Comparison of ENCODE assay signal across 7 mouse cellular contexts in the genomic region with DNA sequence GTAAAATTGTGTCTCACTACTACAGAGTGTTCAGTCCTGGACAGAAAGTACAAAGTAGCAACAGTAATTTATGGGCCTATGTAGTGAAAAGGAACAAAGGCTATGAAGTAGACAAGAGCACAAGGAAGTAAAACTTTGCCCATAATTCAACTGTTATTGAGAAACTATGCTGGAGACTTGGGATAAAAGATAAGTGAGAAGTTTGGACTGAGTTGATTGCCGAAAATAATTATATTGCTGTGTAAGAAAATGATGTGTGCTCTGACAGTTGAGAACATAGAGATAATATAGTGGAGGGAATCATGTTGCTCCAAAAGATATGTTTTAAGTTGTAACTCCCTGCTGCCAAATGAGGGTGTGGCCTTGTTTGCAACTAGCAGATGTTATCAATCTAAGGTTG. TPM values are rescaled to one million over a fixed set of nuclear protein-coding genes. Genes with fewer than 3 reads are reported as not detected.
DNase-seq lines count a peak whose midpoint lies in the region; ATAC-seq and TF ChIP-seq lines count a peak whose summit lies in the region.

No protein-coding gene starts in this region.

- no peak for TF ChIP-seq EP300 in stomach, postnatal 0 days (optimal IDR thresholded peaks at IDR 0.05)

- H3K36me3 ChIP-seq in megakaryocyte, embryonic 14.5 days (replicated peaks; ENCODE audit: low read length), result peaks cover 35% of the 10 kb centered on the region
- H3K36me3 ChIP-seq in forebrain, embryonic 10.5 days (replicated peaks), result no peaks in the 10 kb centered on the region
- no peaks in the 10 kb centered on the region for H3K36me3 ChIP-seq in liver, embryonic 11.5 days (ENCODE audit: control insufficient read depth, insufficient read depth, low read length)
- no peaks in the 10 kb centered on the region for H3K36me3 ChIP-seq in stomach, postnatal 0 days (ENCODE audit: control insufficient read depth, insufficient read depth, low read length)

- peak overlapping the region; percentile 78 for H3K4me2 ChIP-seq in liver, embryonic 11.5 days
- H3K4me2 ChIP-seq in stomach, postnatal 0 days (replicated peaks; ENCODE audit: low read depth), result peak overlapping the region; percentile 65

- WGBS in forebrain, embryonic 10.5 days, result 90% methylated on average over 1 of the region's 1 CpGs
- 57% methylated on average over 1 of the region's 1 CpGs for WGBS in liver, embryonic 11.5 days
- WGBS in stomach, postnatal 0 days, result 51% methylated on average over 1 of the region's 1 CpGs

- DNase-seq in forebrain, embryonic 10.5 days (ENCODE audit: extremely low spot score, low spot score), result no peak
- DNase-seq in liver, embryonic 11.5 days (ENCODE audit: low spot score), result no peak
- DNase-seq in stomach, postnatal 0 days (ENCODE audit: low spot score), result no peak
- no peak for DNase-seq in urinary bladder, postnatal 25 days (ENCODE audit: low spot score)
- DNase-seq in adrenal gland, postnatal 4 days (ENCODE audit: low spot score in 2 of 2), result no peak

- no peak for ATAC-seq in megakaryocyte, adult 5-6 weeks (ENCODE audit: poor library complexity, severe bottlenecking)
- ATAC-seq in liver, embryonic 11.5 days (replicated peaks; ENCODE audit: low FRiP score), result no peak
- no peak for ATAC-seq in stomach, postnatal 0 days (ENCODE audit: low FRiP score, low TSS enrichment)

- no peaks in the 10 kb centered on the region for H3K9me3 ChIP-seq in megakaryocyte, embryonic 14.5 days
- H3K9me3 ChIP-seq in forebrain, embryonic 10.5 days, result no peaks in the 10 kb centered on the region
- no peaks in the 10 kb centered on the region for H3K9me3 ChIP-seq in liver, embryonic 11.5 days (ENCODE audit: control insufficient read depth, low read length)
- no peaks in the 10 kb centered on the region for H3K9me3 ChIP-seq in stomach, postnatal 0 days (ENCODE audit: control insufficient read depth, low read length)

- H3K9ac ChIP-seq in liver, embryonic 11.5 days (ENCODE audit: low read depth, low read length), result peak overlapping the region; percentile 98
- peak overlapping the region; percentile 97; the same call in 1 of the 2 replicates for H3K9ac ChIP-seq in stomach, postnatal 0 days (ENCODE audit: low read length)

- H3K4me3 ChIP-seq in megakaryocyte, embryonic 14.5 days (replicated peaks), result peak overlapping the region; percentile 95
- peak overlapping the region; percentile 84 for H3K4me3 ChIP-seq in forebrain, embryonic 10.5 days
- H3K4me3 ChIP-seq in liver, embryonic 11.5 days (ENCODE audit: low read depth, low read length), result peak overlapping the region; percentile 90
- H3K4me3 ChIP-seq in stomach, postnatal 0 days (ENCODE audit: low read depth, low read length), result peak overlapping the region; percentile 96

- H3K27me3 ChIP-seq in megakaryocyte, embryonic 14.5 days (replicated peaks), result no peaks in the 10 kb centered on the region
- no peaks in the 10 kb centered on the region for H3K27me3 ChIP-seq in forebrain, embryonic 10.5 days (ENCODE audit: poor library complexity, severe bottlenecking)
- no peaks in the 10 kb centered on the region for H3K27me3 ChIP-seq in liver, embryonic 11.5 days (replicated peaks; ENCODE audit: control insufficient read depth, insufficient read depth, low read length)
- no peaks in the 10 kb centered on the region for H3K27me3 ChIP-seq in stomach, postnatal 0 days (ENCODE audit: control insufficient read depth, insufficient read depth, low read length)

- peaks cover 55% of the 10 kb centered on the region for H3K4me1 ChIP-seq in megakaryocyte, embryonic 14.5 days
- peaks cover 21% of the 10 kb centered on the region for H3K4me1 ChIP-seq in forebrain, embryonic 10.5 days
- peaks cover 25% of the 10 kb centered on the region for H3K4me1 ChIP-seq in liver, embryonic 11.5 days (replicated peaks; ENCODE audit: control insufficient read depth, insufficient read depth, low read length)
- H3K4me1 ChIP-seq in stomach, postnatal 0 days (replicated peaks; ENCODE audit: control insufficient read depth, insufficient read depth), result no peaks in the 10 kb centered on the region; the same call in 1 of the 2 replicates

- no peak for TF ChIP-seq CTCF in stomach, postnatal 0 days (IDR thresholded peaks at IDR 0.05; ENCODE audit: low read depth)

- peak overlapping the region; percentile 96 for H3K27ac ChIP-seq in forebrain, embryonic 10.5 days
- peak overlapping the region; percentile 85 for H3K27ac ChIP-seq in liver, embryonic 11.5 days (ENCODE audit: low read depth, low read length)
- H3K27ac ChIP-seq in stomach, postnatal 0 days (replicated peaks), result peak overlapping the region; percentile 97; the same call in 1 of the 2 replicates

RNA-seq across cellular contexts. Expression of a gene that starts 1.2 kb away (rescaled TPM):
- polyA plus RNA-seq in megakaryocyte, embryonic 14.5 days (2012; ENCODE audit: insufficient read depth, low replicate concordance), result 4.6 TPM in 1 of 2 replicates, not detected in the other
- 67.5 and 69.0 TPM in 2 replicates for total RNA-seq in megakaryocyte, adult 5-6 weeks (2015)
- total RNA-seq in megakaryocyte, adult 5-6 weeks (2017), result 105 and 107 TPM in 2 replicates
- polyA plus RNA-seq in forebrain, embryonic 10.5 days (2016; fragmentation: Nextera tagmentation; extraction: Ambion mirVana), result 55.1 and 56.8 TPM in 2 replicates
- polyA plus RNA-seq in liver, embryonic 11.5 days (2014; fragmentation: Nextera tagmentation; extraction: Ambion mirVana), result 70.8 and 79.0 TPM in 2 replicates
- polyA plus RNA-seq in stomach, postnatal 0 days (2015; fragmentation: Nextera tagmentation; extraction: Ambion mirVana), result 87.9 and 89.5 TPM in 2 replicates
- total RNA-seq in adrenal gland, postnatal 4 days (2021), result 10 to 100 TPM; 96.3 to 98.2 TPM

Comparison
In these comparisons a context has a peak if more than half of its experiments do, and no peak if none do; other contexts are left out.
1. RNA of a gene that starts 1.2 kb away (polyA plus RNA-seq): 87.9 to 89.5 TPM in stomach, postnatal 0 days, 70.8 to 79.0 TPM in liver, embryonic 11.5 days and 55.1 to 56.8 TPM in forebrain, embryonic 10.5 days; 4.6 TPM in megakaryocyte, embryonic 14.5 days; every median in the first group is over 10 times any median in the second.
2. Peak in every context shown above with its lines, with median percentiles within 50 percentile points of each other: H3K4me3 ChIP-seq and H3K27ac ChIP-seq.